Comparison of ENCODE assay signal across 20 mouse cellular contexts in genomic region chr1:95425420-95425819, GRCm38 (mm10).
"Had no signal": no experiment of that assay in that cellular context is flagged by ENCODE, and none has a peak within 500 bp of the region (broad histone marks: within the 10 kb centered on the region; RNA-seq: fewer than 3 reads in every experiment).

No protein-coding gene starts in this region.

- ATAC-seq: forebrain, embryonic 13.5 days; forebrain, embryonic 14.5 days; forebrain, embryonic 15.5 days; forebrain, embryonic 16.5 days; forebrain, postnatal 0 days had no signal

- DNase-seq: cerebellum, adult 9-10 months; cerebellum, adult 9-11 months; cerebellum, postnatal 10 days; cerebellum, postnatal 14 days; cerebellum, postnatal 25 days; cerebellum, postnatal 36 days; embryo, embryonic 11 days; forebrain, postnatal 0 days; gastrocnemius, adult 2 months; gastrocnemius, postnatal 10 days; gastrocnemius, postnatal 14 days; gastrocnemius, postnatal 25 days; gastrocnemius, postnatal 36 days; heart, adult 11 months; heart, adult 18-20 months; heart, adult 2 months had no signal
